Mouse (Mus musculus) olfactory bulb, adult 2 months (tissue): ENCODE measurements around the gene Cd276.

Source experiments
- CTCF ChIP-seq: fragments of 200-500 bp; IDR thresholded peaks from 2 replicates; pipeline ENCODE4 v1.5.1; 2012; ENCODE audit warnings: low read depth, mild to moderate bottlenecking, low read length, moderate library complexity; ENCODE audit not compliant: insufficient read depth
- POLR2A ChIP-seq: fragments of 200-500 bp; IDR thresholded peaks from 2 replicates; pipeline ENCODE4 v1.6.1; 2012; ENCODE audit warnings: mild to moderate bottlenecking, low read depth, low read length, moderate library complexity; ENCODE audit not compliant: insufficient read depth

DNA sequence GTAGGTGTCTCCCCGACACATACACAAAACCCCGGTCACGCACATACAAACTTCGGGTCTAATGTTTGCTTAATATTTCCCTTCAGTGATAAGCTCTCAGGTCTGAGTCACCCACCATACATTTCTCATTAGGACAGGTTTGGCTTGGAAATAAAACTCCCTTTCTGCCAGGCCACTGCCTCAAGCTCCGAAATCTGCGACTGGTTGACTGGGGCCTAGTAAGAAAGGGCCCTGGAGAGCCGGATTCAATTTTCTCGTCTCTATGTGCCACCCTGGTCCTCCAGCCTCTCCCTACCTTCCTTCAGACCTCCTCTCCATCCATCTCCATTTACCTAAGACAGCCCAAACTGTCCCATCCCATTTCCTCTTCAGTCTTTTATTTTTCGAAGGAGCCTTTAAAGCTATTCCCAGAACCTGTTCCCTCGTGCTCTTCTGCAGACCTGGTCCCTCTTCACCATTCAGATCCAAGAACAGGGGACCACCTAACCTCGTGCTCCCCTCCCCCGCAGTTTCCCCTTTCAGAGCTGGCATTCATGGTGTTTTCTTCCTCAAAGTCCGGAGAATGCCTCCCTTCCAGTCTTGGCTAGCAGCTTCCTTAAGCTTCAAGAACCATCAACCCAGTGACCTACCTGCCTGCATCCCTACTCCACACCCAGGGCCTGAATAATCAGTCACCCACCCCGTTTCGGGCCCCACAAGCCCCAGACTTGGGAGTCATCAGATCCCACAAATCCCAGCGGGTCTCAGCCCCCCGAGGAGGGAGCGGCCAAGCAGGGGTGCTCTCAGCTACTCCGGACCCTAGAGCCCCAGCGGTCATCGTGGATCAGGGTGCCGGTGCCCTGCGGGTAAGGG, 955 bp downstream of the Cd276 start:
- TF ChIP-seq CTCF (no peak), POLR2A (no peak)
